Comparison of ENCODE assay signal across 9 mouse cellular contexts in genomic region chr16:4160246-4160897, GRCm38 (mm10). TPM values are rescaled to one million over a fixed set of nuclear protein-coding genes. Genes with fewer than 3 reads are reported as not detected.
DNase-seq lines count a peak whose midpoint lies in the region; ATAC-seq lines count a peak whose summit lies in the region.
"Had no signal": no experiment of that assay in that cellular context is flagged by ENCODE, and none has a peak within 500 bp of the region (broad histone marks: within the 10 kb centered on the region; RNA-seq: fewer than 3 reads in every experiment).

No protein-coding gene starts in this region.

- H3K9me3 ChIP-seq in forebrain, embryonic 13.5 days (replicated peaks): no peaks in the 10 kb centered on the region
- H3K9me3 ChIP-seq in forebrain, embryonic 11.5 days (ENCODE audit: control insufficient read depth, low read length): no peaks in the 10 kb centered on the region
- no peaks in the 10 kb centered on the region for H3K9me3 ChIP-seq in midbrain, embryonic 14.5 days (ENCODE audit: control insufficient read depth, low read length)
- no peaks in the 10 kb centered on the region for H3K9me3 ChIP-seq in midbrain, embryonic 11.5 days (ENCODE audit: control insufficient read depth, low read length)
- no peaks in the 10 kb centered on the region for H3K9me3 ChIP-seq in heart, embryonic 13.5 days
- H3K9me3 ChIP-seq: liver, embryonic 15.5 days had no signal

- no peaks in the 10 kb centered on the region for H3K27me3 ChIP-seq in forebrain, embryonic 13.5 days
- H3K27me3 ChIP-seq in forebrain, embryonic 11.5 days (ENCODE audit: control insufficient read depth, insufficient read depth, low read length): no peaks in the 10 kb centered on the region
- no peaks in the 10 kb centered on the region for H3K27me3 ChIP-seq in midbrain, embryonic 14.5 days (ENCODE audit: control insufficient read depth, insufficient read depth, low read length)
- H3K27me3 ChIP-seq in midbrain, embryonic 11.5 days (ENCODE audit: control insufficient read depth, insufficient read depth, low read length): no peaks in the 10 kb centered on the region
- H3K27me3 ChIP-seq in heart, embryonic 13.5 days (replicated peaks): no peaks in the 10 kb centered on the region
- H3K27me3 ChIP-seq: liver, embryonic 15.5 days had no signal

- peak; percentile 83 for ATAC-seq in forebrain, embryonic 13.5 days
- no peak for ATAC-seq in forebrain, embryonic 11.5 days (replicated peaks; ENCODE audit: low FRiP score)
- no peak for ATAC-seq in midbrain, embryonic 14.5 days (ENCODE audit: low FRiP score, low TSS enrichment)
- no peak for ATAC-seq in midbrain, embryonic 11.5 days (ENCODE audit: low FRiP score)
- peak; percentile 66; the same call in 1 of the 2 replicates for ATAC-seq in heart, embryonic 13.5 days (ENCODE audit: extremely low read depth, insufficient number of reproducible peaks, low FRiP score, low TSS enrichment)
- no peak for ATAC-seq in megakaryocyte progenitor cell, adult 5-6 weeks (replicated peaks; ENCODE audit: poor library complexity)
- no peak for ATAC-seq in erythroid progenitor cell, adult 5-6 weeks (replicated peaks; ENCODE audit: low FRiP score, poor library complexity, severe bottlenecking)

- H3K4me2 ChIP-seq in forebrain, embryonic 13.5 days: no peak overlapping the region
- H3K4me2 ChIP-seq in forebrain, embryonic 11.5 days (ENCODE audit: low read depth, low read length, severe bottlenecking): no peak overlapping the region
- no peak overlapping the region for H3K4me2 ChIP-seq in midbrain, embryonic 14.5 days (ENCODE audit: low read length)
- H3K4me2 ChIP-seq in midbrain, embryonic 11.5 days: no peak overlapping the region
- H3K4me2 ChIP-seq in heart, embryonic 13.5 days: peak overlapping the region; percentile 42
- H3K4me2 ChIP-seq: liver, embryonic 15.5 days had no signal

- H3K27ac ChIP-seq in forebrain, embryonic 13.5 days: peak overlapping the region; percentile 32; the same call in 1 of the 2 replicates
- no peak overlapping the region for H3K27ac ChIP-seq in forebrain, embryonic 11.5 days (ENCODE audit: low read depth, low read length)
- no peak overlapping the region for H3K27ac ChIP-seq in midbrain, embryonic 14.5 days (replicated peaks; ENCODE audit: low read depth, low read length)
- H3K27ac ChIP-seq in midbrain, embryonic 11.5 days (ENCODE audit: low read depth, low read length): no peak overlapping the region
- peak overlapping the region; percentile 88 for H3K27ac ChIP-seq in heart, embryonic 13.5 days (replicated peaks)
- H3K27ac ChIP-seq: liver, embryonic 15.5 days had no signal

- H3K9ac ChIP-seq in forebrain, embryonic 13.5 days: no peak overlapping the region
- no peak overlapping the region for H3K9ac ChIP-seq in forebrain, embryonic 11.5 days (ENCODE audit: low read length)
- H3K9ac ChIP-seq in midbrain, embryonic 14.5 days (replicated peaks; ENCODE audit: low read length): no peak overlapping the region
- no peak overlapping the region for H3K9ac ChIP-seq in midbrain, embryonic 11.5 days (ENCODE audit: low read length)
- no peak overlapping the region for H3K9ac ChIP-seq in heart, embryonic 13.5 days
- H3K9ac ChIP-seq: liver, embryonic 15.5 days had no signal

- intact Hi-C loops in left cerebral cortex, postnatal 4 days (cut with DNase I): no loop called here

- no peak overlapping the region for H3K4me3 ChIP-seq in forebrain, embryonic 13.5 days
- H3K4me3 ChIP-seq in forebrain, embryonic 11.5 days (ENCODE audit: low read depth, low read length): no peak overlapping the region
- H3K4me3 ChIP-seq in midbrain, embryonic 14.5 days (replicated peaks; ENCODE audit: low read depth, low read length): no peak overlapping the region
- H3K4me3 ChIP-seq in midbrain, embryonic 11.5 days (ENCODE audit: low read depth, low read length): no peak overlapping the region
- H3K4me3 ChIP-seq in heart, embryonic 13.5 days: no peak overlapping the region
- H3K4me3 ChIP-seq: liver, embryonic 15.5 days had no signal

- H3K36me3 ChIP-seq in forebrain, embryonic 13.5 days (ENCODE audit: poor library complexity, severe bottlenecking): 0 out of 2 replicates have a peak, but pooled peaks cover 4% of the 10 kb centered on the region
- H3K36me3 ChIP-seq in forebrain, embryonic 11.5 days (ENCODE audit: control insufficient read depth, insufficient read depth, low read length): no peaks in the 10 kb centered on the region
- no peaks in the 10 kb centered on the region; the same call in 1 of the 2 replicates for H3K36me3 ChIP-seq in midbrain, embryonic 14.5 days (ENCODE audit: control insufficient read depth, insufficient read depth, low read length)
- no peaks in the 10 kb centered on the region for H3K36me3 ChIP-seq in midbrain, embryonic 11.5 days (ENCODE audit: control insufficient read depth, insufficient read depth, low read length)
- H3K36me3 ChIP-seq in heart, embryonic 13.5 days: peaks cover 4% of the 10 kb centered on the region
- H3K36me3 ChIP-seq: liver, embryonic 15.5 days had no signal

- peaks cover 46% of the 10 kb centered on the region for H3K4me1 ChIP-seq in forebrain, embryonic 13.5 days
- no peaks in the 10 kb centered on the region for H3K4me1 ChIP-seq in forebrain, embryonic 11.5 days (replicated peaks; ENCODE audit: control insufficient read depth, insufficient read depth, low read length)
- no peaks in the 10 kb centered on the region for H3K4me1 ChIP-seq in midbrain, embryonic 14.5 days (ENCODE audit: control insufficient read depth, insufficient read depth, low read length)
- H3K4me1 ChIP-seq in midbrain, embryonic 11.5 days (ENCODE audit: control insufficient read depth, insufficient read depth, low read length): no peaks in the 10 kb centered on the region
- peaks cover 71% of the 10 kb centered on the region for H3K4me1 ChIP-seq in heart, embryonic 13.5 days

- 81% methylated on average over 4 of the region's 4 CpGs for WGBS in forebrain, embryonic 13.5 days
- WGBS in forebrain, embryonic 11.5 days: 94% methylated on average over 4 of the region's 4 CpGs
- WGBS in midbrain, embryonic 14.5 days: 88% methylated on average over 4 of the region's 4 CpGs
- WGBS in midbrain, embryonic 11.5 days: 92% methylated on average over 4 of the region's 4 CpGs
- WGBS in heart, embryonic 13.5 days: 73% methylated on average over 4 of the region's 4 CpGs

- no peak for DNase-seq in forebrain, embryonic 11.5 days (ENCODE audit: low spot score)
- peak; percentile 79 for DNase-seq in midbrain, embryonic 14.5 days
- DNase-seq in midbrain, embryonic 11.5 days (ENCODE audit: low spot score, missing footprints): no peak
- peak; percentile 11 for DNase-seq in left cerebral cortex, postnatal 4 days

RNA-seq across cellular contexts. Expression of gene Crebbp, which starts 53.4 kb away (rescaled TPM):
- polyA plus RNA-seq in forebrain, embryonic 13.5 days (2015; fragmentation: Nextera tagmentation; extraction: Ambion mirVana): 44.4 and 47.0 TPM in 2 replicates
- polyA plus RNA-seq in forebrain, embryonic 11.5 days (2014; fragmentation: Nextera tagmentation; extraction: Ambion mirVana): 39.4 and 40.8 TPM in 2 replicates
- polyA plus RNA-seq in midbrain, embryonic 14.5 days (2014; fragmentation: Nextera tagmentation; extraction: Ambion mirVana): 46.8 and 48.7 TPM in 2 replicates
- polyA plus RNA-seq in midbrain, embryonic 11.5 days (2014; fragmentation: Nextera tagmentation; extraction: Ambion mirVana): 30.8 and 32.7 TPM in 2 replicates
- 20.9 and 21.1 TPM in 2 replicates for polyA plus RNA-seq in heart, embryonic 13.5 days (2015; fragmentation: Nextera tagmentation; extraction: Ambion mirVana)
- 10 to 100 TPM; 93.3 to 96.2 TPM for total RNA-seq in left cerebral cortex, postnatal 4 days (2021)
- 43.2 and 45.4 TPM in 2 replicates for total RNA-seq in megakaryocyte progenitor cell, adult 5-6 weeks (2015)
- 11.5 and 25.0 TPM in 2 replicates for total RNA-seq in megakaryocyte progenitor cell, adult 5-6 weeks (2017)
- 51.1 and 51.2 TPM in 2 replicates for total RNA-seq in erythroid progenitor cell, adult 5-6 weeks (2015; ENCODE audit: low replicate concordance)
- 51.4 and 115 TPM in 2 replicates for total RNA-seq in erythroid progenitor cell, adult 5-6 weeks (2017; ENCODE audit: low replicate concordance)

Comparison
In these comparisons a context has a peak if more than half of its experiments do, and no peak if none do; other contexts are left out.
1. ATAC-seq: peak in forebrain, embryonic 13.5 days (single experiment) and heart, embryonic 13.5 days (single experiment); none in forebrain, embryonic 11.5 days (single experiment), midbrain, embryonic 14.5 days (single experiment), midbrain, embryonic 11.5 days (single experiment), megakaryocyte progenitor cell, adult 5-6 weeks (single experiment) and erythroid progenitor cell, adult 5-6 weeks (single experiment).
2. H3K27ac ChIP-seq: peak in forebrain, embryonic 13.5 days (single experiment) and heart, embryonic 13.5 days (single experiment); none in forebrain, embryonic 11.5 days (single experiment), midbrain, embryonic 14.5 days (single experiment) and midbrain, embryonic 11.5 days (single experiment).
3. DNase-seq: peak in midbrain, embryonic 14.5 days (single experiment) and left cerebral cortex, postnatal 4 days (single experiment); none in forebrain, embryonic 11.5 days (single experiment) and midbrain, embryonic 11.5 days (single experiment).